Mouse (Mus musculus): Measurements from ENCODE around the gene Kmt2e.
"Not testable (repeated sequence)": the region's sequence is repeated elsewhere in the genome, so short reads cannot be mapped to it uniquely, and the experiment has no call there.

Gene Kmt2e

DNA sequence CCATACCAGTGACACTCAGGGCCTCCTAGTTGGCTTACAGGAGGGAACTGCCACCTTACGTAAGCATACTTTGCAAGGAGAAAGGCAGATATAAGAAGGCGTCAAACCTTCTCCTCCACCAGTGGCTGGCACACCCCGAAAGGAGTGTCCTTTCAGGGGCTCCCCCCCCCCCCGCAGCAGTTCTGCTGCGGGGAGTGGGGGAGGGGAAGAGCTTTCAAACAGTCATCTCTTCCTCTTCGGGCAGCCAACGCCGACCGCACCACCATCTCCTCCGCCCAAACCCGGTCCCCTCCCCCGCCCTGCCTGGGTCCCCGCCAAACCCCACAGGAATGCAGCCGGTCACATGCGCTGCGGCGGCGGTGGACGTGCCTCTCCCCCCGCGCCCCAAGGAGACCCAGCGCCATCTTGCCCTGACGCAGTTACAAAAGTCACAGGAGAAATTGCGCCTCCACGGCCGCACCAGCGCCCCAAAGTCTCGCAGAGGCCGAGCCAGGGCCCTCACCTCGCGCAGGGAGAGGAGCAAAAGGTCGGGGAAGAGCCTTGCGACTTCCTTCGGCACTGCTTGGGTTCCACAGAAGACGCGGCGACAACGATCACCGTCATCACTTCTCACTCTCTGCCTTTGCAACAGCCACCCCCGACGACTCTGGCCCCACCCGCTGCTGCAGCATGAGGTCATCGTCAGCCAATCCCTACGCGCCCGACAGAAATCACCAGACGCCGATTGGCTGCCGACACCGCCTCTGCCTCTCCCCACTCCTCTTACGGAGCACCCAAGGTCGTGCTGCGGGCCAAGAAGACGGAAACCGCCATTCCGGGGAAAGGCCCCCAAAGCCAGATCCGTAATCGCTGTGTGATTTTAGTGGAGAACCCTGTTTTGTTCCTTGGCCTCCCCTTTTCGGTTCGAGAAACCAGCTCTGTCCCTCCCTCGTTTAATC is 1.3 kb upstream of the Kmt2e start:
- DNase-seq (ENCODE audit: low read depth, low spot score): peak; percentile 87

DNA sequence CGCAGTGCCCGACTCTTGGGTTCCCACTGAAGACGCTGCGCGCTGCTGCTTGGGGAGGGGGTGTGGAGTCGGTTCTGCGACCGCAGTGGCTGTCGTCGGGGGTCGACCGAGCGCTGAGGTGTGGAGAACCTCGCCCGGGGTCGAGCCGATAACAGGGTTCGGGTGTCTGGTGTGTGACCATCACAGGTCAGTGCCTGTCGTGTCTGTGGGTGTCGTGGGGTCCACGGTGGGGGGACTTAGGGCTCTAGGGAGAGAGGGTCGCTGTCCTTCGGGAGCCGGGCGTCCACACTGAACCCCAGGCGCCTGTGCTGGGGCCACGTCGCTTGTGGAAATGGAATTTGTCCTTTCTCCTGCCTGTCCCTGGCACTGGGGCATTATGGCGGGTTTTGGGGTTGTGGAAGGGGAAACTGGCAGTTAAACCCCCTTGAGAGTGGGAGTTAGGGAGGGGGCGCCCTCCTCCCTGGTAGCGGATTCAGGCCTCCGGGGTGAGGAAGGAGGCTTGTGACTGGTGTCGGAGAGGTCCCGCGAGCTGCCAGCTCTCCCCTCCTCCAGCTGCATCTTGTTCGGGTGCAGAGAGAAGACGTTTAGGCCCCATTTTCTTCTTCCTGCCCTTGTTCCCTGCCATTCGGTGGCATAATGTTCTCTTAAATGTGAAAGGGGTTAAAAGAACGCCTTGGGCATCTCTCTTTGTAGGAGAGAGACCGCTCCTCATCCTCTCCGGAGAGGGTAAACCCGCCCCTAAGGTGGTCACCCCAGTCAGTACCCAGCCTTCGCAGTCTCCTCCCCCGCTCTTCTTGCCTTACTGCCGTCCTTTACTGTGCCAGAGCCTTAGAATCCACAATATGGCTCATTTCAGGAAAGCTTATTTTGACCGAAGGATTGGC is 599 bp downstream of the Kmt2e start:
- DNase-seq (ENCODE audit: low read depth, low spot score): peak; percentile 25

DNA sequence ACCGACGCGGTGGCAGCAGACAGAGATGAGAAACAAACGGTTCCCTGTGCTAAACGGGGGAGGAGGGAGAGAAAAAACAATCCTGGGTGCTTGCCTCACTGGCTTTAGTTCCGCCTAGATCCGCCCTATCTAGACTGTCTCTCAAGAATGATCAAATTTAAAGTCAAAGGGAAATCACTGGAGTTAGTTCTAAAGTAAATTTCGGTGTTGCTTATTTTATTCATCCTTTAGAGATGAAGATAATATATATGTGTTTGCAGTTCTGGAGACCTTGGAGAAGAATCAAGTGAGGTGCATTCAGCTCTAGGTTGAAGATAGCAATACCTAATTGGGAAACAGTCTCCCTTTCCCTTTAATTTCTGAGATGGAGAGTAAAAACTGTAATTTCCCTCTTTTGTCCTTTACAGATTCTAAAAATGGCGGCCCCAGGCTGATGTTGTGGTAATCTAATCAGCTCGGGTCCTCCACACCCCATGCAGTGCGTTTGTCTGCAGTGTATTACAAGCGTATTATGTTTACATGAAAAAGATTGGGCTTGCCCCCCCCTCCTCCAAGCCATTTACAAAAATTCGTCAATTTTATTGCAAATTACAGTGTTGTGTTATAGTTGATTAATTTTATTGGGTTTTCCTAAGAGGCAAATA is 1.4 kb downstream of the Kmt2e start:
- DNase-seq (ENCODE audit: low read depth, low spot score): no peak

DNA sequence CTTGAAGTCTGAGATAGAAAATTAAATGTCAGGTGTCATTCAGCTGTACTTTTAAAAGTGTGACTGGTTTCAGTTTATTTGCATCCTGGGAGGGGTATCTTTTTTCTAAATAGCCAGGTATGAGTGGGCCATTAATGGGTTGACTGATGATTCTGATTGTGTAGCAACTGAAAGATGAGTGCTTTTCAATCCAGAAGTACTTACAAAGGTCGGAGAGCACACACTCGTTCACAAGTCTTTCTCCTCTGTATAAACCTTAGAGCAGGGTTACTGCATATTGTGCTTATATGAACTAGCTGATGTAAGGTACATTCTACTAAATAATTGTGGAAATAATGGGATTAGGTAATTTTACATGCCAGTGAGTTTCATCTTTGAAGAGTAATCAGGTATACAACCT is 2.5 kb downstream of the Kmt2e start:
- no peak for DNase-seq (ENCODE audit: low read depth, low spot score)

DNA sequence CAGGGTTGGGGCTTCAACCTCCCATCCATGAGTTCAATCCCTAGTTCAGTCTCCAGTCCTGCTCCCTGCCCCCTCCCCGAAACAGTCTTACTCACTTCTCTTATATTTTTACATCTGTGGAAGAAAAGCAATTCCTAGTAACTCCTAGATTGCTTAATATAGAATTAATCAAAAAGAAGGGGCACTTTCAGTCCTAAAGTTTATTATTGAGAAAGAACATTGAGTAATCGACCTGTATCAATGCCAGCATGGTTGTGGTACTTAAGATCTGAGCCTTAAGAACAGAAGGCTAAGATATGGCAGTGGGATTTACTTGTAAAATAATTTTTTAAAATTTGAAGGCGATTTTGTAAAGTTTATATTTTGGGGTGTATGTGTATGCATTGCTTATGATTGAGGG is 5.6 kb downstream of the Kmt2e start:
- DNase-seq (ENCODE audit: low read depth, low spot score): no peak

DNA sequence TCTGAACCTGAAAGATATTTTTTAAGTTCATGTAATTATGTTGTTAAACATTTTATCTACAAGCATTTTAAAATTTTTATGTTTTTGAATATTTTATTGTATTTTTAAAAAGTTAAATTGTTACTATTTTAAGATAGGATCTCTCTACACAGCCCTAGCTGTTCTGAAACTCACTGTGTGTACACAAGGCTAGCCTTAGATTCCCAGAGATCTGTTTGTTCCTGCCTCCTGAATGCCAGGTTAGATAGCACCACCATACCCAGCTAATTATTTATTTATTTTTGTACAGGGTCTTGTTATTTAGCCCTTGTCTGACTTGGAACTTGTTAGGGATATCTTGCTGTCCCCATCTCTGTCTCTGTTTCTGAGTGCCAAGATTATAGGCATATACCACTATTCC is 6.3 kb downstream of the Kmt2e start:
- DNase-seq (ENCODE audit: low read depth, low spot score): no peak

DNA sequence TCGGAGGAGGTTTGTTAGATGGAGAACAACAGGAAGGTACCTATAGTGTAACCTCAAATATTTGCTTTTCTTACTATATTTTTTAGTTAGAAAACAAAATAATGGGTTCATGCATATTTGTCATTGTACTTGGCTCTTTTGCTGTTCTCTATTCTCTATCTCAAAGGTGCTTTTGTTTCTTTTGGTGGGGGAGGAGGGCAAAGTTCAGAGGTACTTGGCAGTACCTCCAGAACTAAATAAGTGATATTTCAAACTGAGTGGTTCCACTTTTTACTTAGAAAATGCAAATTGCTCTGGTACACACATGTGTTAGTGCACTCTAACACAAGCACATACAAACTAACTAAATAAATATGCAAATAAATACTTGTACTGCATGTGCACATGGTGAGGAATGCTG is 7.7 kb downstream of the Kmt2e start:
- no peak for DNase-seq (ENCODE audit: low read depth, low spot score)

DNA sequence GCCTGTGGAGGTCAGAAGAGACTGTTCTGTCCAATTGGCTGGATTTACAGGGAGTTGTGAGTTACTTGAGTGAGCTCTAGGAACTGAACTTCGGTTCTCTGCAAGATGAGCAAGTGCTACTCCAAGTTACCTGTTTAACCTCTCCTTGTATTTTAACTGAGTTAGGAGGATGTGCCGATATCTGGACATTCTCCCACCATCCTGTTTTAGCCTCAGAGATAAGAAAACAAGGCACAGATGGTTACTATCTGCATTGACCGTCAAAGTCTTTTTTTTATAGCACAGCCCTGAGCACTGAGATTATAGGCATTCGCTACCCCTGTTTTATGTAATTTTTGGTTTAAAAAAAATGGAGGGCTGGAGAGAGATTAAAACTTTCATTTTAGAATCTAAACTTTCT is 10.2 kb downstream of the Kmt2e start:
- no peak for DNase-seq (ENCODE audit: low read depth, low spot score)

DNA sequence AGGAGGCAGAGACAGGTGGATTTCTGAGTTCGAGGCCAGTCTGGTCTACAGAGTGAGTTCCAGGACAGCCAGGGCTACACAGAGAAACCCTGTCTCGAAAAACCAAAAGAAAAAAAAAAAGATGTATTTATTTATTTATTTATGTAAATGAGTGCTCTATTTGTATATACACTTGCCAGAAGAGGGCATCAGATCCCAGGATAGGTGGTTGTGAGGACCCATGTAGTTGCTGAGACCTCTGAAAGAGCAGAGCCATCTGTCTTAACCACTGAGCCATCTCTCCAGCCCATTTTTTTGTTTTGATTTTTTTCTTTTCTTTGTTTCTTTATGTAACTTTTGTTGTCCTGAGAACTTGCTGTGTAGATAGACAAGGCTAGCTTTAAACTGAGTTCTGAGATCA is 19.3 kb downstream of the Kmt2e start:
- not testable (repeated sequence) for DNase-seq (ENCODE audit: low read depth, low spot score)

DNA sequence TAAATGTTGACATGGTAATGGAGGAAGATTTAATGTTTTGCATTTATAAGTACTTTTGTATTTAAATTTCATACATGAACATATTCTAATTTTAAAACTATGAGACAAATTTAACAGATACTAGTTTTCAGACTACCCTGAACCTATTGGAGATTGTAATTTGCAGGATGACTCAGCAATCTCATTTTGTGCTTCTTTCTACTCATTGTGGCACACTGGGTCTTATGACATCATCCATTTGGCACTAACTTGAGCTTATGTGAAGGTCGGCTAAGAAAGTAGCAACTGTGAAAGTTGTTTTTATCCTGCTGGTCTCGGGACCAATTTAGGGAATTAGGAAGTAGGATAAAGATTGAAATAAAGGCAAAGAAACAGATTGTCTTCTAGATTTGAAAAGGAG is 27.4 kb downstream of the Kmt2e start:
- DNase-seq (ENCODE audit: low read depth, low spot score): no peak

DNA sequence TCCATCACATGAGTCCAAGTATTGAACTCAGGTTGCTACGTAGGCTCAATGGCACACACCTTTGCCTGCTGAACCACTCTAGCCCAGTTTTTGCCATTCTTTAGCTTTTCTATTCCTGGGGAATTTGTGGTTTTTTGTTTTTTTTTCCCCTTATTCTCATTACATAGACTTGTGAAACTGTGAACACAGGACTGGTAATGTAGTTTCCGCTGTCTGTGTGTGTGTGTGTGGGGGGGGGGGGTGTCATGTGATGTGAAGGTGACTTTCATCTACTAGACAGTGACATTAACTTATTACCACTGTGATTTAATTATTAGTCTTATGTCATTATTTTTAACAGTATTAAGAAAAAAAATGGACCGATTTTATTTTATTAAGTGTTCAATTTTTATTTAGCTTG is 30.0 kb downstream of the Kmt2e start:
- no peak for DNase-seq (ENCODE audit: low read depth, low spot score)

DNA sequence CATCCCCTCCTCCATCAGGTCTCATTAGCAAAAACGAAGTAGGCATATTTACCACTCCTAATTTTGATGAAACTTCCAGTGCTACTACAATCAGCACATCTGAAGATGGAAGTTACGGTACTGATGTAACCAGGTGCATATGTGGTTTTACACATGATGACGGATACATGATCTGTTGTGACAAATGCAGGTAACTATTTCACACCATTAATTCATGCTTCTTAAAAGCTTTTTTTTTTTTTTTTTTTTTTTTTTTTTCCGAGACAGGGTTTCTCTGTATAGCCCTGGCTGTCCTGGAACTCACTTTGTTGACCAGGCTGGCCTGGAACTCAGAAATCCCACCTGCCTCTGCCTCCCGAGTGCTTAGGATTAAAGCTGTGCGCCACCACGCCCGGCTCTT is 30.5 kb downstream of the Kmt2e start:
- DNase-seq (ENCODE audit: low read depth, low spot score): no peak

DNA sequence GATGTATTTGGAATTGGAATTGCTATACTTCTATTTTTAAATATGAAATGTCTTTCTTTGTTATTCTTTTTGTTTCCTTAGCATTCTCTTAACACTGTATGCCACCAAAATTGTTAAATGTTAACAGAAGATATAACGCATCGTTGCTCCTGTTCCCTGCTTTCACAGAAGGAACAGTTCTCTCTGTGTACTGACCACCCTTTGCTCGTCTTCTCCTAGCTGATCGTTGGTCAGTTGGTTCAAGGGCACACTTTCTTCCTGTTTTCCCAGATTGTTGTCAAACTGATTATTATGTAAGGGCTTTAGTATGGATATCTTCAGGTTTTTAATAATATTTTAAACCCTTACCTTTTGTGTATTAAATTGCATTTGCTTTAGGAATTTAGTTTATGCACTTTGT is 32.3 kb downstream of the Kmt2e start:
- DNase-seq (ENCODE audit: low read depth, low spot score): no peak

DNA sequence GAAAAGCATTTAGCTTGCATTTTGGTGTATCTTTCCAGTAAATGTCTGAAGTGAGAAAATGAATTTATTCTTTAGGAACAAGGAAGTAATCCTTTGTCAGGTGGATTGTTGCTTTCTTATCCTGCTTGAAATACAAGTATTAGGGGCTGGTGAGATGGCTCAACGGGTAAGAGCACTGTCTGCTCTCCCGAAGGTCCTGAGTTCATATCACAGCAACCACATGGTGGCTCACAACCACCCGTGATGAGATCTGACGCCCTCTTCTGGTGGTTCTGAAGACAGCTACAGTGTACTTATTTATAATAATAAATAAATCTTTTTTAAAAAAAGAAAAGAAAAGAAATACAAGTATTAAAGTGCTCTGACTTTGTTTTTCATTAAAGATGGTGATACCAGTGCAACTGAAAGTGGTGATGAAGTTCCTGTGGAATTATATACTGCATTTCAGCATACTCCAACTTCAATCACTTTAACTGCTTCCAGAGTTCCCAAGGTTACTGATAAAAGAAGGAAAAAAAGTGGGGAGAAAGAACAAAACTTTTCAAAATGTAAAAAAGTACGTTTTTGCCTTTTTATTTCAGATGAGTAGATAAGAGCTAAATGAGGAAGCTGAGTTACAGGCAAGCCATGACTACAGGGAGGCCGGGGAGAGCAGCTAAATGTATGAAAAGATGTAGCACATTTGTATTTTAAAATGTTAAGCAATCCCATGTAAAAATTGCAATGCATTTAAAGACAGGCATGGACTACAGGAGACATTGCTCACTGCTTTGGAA is 39.0 kb downstream of the Kmt2e start:
- no peak for DNase-seq (ENCODE audit: low read depth, low spot score)

DNA sequence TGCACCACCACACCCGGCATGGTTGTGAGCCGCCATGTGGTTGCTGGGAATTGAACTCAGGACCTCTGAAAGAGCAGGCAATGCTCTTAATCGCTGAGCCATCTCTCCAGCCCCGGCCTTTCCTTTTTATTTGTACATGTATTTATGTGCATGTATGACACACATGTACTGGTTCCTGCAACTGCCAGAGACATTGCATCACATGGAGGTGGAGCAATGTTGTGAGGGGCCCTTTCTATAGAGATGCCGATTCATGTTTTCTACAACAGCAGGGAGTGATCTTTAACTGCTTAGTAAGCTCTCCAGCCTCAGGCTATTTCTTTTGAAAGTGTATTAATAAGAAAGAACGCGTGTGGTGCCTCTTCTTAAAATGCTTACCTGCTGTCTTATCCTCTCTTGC is 49.6 kb downstream of the Kmt2e start:
- DNase-seq (ENCODE audit: low read depth, low spot score): no peak

DNA sequence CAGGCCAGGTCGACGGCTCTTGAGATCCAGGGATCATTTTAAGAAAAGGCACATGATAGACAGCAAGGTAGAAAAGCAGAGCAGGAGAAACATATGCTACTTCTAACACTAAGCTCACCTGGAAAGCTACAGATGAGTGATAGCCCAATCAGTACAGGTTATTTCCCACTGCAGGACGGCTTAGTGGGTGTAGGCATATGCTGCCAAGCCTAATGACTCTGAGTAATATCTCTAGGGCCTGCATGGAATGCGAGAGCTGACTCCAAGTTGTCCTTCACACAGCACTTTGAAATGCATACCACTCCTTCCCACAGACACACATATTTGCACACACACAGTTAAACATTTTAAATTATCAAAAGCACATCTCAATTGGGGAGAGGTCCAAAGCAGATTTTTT is 55.0 kb downstream of the Kmt2e start:
- no peak for DNase-seq (ENCODE audit: low read depth, low spot score)

DNA sequence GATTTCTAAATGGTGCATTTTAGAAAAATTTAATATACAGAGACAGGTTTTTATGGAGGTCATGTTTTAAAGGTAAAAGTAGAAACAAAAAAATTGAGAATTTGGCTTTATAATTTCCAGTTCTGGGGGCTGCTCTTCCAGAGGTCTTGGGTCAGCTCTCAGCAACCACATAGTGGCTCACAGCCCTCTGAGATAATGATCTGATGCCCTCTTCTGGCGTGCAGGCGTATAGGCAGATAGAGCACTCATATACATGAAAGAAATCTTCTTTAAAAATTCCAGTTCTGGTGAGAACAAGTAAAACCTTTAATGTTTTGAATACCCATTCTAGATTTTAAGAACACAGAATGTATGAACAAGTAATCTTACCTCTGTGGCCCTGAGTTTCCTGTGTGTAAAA is 56.6 kb downstream of the Kmt2e start:
- DNase-seq (ENCODE audit: low read depth, low spot score): peak; percentile 21

DNA sequence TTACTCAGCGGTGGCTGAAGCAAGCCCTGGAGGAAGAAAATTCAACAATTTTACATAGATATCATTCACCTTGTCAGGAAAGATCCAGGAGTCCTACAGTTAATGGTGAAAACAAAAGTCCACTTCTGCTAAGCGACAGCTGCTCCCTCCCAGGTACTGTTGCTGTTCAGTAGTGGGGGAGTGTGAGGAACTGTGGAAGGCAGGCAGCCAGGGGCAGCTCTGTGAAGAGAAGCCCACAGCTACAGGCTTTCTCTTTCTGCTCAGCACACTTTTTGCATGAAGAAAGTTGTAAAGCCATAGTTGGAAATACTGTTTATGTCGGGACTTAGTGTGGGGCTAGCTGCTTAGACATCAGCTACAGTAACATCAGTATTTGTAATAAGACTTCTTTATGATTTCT is 62.2 kb downstream of the Kmt2e start:
- DNase-seq (ENCODE audit: low read depth, low spot score): no peak

DNA sequence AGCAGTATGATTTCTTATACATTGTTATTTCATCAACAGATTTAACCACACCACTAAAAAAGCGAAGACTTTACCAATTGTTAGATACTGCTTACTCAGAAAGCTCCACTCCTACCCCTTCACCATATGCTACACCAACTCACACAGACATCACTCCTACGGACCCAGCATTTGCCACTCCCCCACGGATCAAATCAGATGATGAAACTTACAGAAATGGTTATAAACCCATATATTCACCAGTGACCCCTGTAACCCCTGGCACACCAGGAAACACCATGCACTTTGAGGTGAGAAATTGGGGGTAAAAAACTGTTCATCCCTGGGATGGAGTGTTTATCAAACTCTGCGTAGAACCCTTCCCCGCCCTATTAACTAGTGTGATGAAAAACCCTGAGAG is 62.7 kb downstream of the Kmt2e start:
- no peak for DNase-seq (ENCODE audit: low read depth, low spot score)

DNA sequence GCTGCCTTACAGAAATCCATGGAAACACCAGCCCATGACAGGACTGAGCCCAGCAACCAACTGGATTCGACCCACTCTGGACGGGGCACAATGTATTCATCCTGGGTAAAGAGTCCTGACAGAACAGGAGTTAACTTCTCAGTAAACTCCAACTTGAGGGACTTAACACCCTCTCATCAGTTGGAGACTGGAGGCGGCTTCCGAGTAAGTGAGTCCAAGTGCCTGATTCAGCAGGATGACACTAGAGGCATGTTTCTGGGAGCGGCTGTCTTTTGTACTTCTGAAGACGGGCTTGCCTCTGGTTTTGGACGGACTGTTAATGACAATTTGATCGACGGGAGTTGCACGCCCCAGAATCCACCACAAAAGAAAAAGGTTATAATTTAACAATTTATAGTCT is 63.7 kb downstream of the Kmt2e start:
- DNase-seq (ENCODE audit: low read depth, low spot score): no peak

DNA sequence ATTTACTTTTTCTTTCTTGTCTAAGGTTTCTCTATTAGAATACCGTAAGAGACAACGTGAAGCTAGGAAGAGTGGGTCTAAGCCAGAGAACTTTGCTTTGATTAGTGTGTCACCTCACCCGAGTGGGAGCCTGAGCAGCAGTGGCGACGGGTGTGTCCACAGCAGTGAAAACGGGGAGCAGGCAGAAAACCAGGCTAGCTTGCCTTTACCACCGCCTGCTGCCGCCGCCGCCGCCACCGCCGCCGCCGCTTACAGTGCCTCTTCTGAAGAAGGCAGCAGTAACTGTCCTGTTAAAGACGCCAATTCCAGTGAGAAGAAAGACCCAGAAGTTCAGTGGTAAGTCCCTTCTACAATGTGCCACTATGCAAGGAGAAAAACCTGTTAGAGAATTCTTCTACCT is 65.0 kb downstream of the Kmt2e start:
- DNase-seq (ENCODE audit: low read depth, low spot score): no peak

DNA sequence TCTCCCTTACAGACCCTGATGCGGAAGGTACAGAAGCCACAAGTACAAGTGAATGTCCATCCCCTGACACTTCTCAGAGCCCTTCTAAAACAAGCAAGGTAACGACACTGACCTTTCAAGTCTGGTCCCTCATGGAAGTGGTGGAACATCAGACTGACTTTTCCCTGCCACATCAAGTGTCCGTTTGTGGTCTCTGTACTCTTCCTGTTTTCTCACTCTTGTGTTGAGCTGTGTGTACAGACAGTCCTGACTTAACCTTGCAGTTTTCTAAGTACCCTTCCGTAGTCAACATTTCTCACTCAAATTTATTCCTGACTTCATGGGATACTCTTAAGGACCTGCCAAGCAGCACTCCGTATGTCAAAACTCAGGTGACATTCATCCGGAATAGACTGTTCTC is 66.5 kb downstream of the Kmt2e start:
- no peak for DNase-seq (ENCODE audit: low read depth, low spot score)

Data from retina, postnatal 7 days (tissue).